Mouse (Mus musculus): ENCODE data around the gene Ttc12. TPM values are rescaled to one million over a fixed set of nuclear protein-coding genes. Genes with fewer than 3 reads are reported as not detected.

Gene Ttc12
- total and polyA plus RNA-seq, 3 experiments: 0.44 to 0.67 (median 0.59) TPM

DNA sequence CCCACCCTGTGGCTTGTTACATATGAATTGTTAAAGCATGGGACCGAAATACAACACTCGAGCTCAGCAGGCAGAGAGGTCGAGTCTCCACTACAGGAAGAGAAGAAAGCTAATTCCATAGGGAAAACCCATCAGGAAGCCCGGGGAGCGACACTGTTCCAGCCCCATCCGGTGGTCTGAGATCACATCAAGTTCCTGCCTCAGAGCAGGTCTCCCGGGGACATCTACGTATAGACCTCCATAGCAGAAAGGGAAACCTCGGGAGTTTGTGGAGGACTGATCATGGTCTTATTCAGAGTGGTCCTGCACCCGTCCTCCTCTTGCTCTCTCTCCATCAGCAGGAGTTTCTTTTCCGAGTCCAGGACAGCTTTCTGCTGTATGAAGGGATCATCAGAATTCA is 13.9 kb downstream of the Ttc12 start:
- Histone ChIP-seq H3K79me2 (replicated peaks; ENCODE audit: control insufficient read depth, extremely low read depth, insufficient read depth, poor library complexity, severe bottlenecking) (no peaks in the 10 kb centered on the region), H3K9me3 (replicated peaks; ENCODE audit: low read length) (peaks cover under 1% of the 10 kb centered on the region), H3K36me3 (replicated peaks in 1 of 2; ENCODE audit: control insufficient read depth in 1 of 2, insufficient read depth in 1 of 2, low read length in 1 of 2) (no peaks in the 10 kb centered on the region), H3K4me1 (ENCODE audit: control insufficient read depth in 1 of 2, insufficient read depth in 2 of 2) (no peaks in the 10 kb centered on the region), H3K27me3 (replicated peaks) (no peaks in the 10 kb centered on the region), H3K4me2 (ENCODE audit: insufficient read depth, low read depth, poor library complexity, severe bottlenecking) (no peak overlapping the region), H3K9ac (ENCODE audit: insufficient read depth, low read depth) (no peak overlapping the region), H3K4me3 (replicated peaks in 1 of 3; ENCODE audit: low read depth in 2 of 3, low read length in 2 of 3, poor library complexity in 1 of 3) (no peak overlapping the region), H3K27ac (ENCODE audit: insufficient read depth, low read depth) (no peak overlapping the region)
- TF ChIP-seq ETS1 (conservative IDR thresholded peaks at IDR 0.05; ENCODE audit: low read depth, low read length) (no peak), MAZ (IDR thresholded peaks at IDR 0.05; ENCODE audit: low read depth, low read length) (no peak), CTCF (conservative IDR thresholded peaks at IDR 0.05 in 1 of 2, IDR thresholded peaks at IDR 0.05 in 1 of 2; ENCODE audit: low read depth in 2 of 2, low read length in 2 of 2) (no peak), ZC3H11A (IDR thresholded peaks at IDR 0.05; ENCODE audit: low read depth, low read length) (no peak), ELF1 (IDR thresholded peaks at IDR 0.05; ENCODE audit: low read depth, low read length) (no peak), BHLHE40 (IDR thresholded peaks at IDR 0.05; ENCODE audit: low read depth, low read length) (no peak), IRF4 (IDR thresholded peaks at IDR 0.05; ENCODE audit: low read depth, low read length) (no peak), ZNF384 (IDR thresholded peaks at IDR 0.05; ENCODE audit: low read depth, low read length) (no peak), MAFK (IDR thresholded peaks at IDR 0.05; ENCODE audit: insufficient replicate concordance, low read length) (no peak), POLR2A (IDR thresholded peaks at IDR 0.05; ENCODE audit: low read depth, low read length) (no peak), USF1 (IDR thresholded peaks at IDR 0.05; ENCODE audit: low read depth, low read length) (no peak), HCFC1 (IDR thresholded peaks at IDR 0.05; ENCODE audit: low read depth, low read length) (no peak), UBTF (IDR thresholded peaks at IDR 0.05; ENCODE audit: low read depth, low read length) (no peak), ZKSCAN1 (IDR thresholded peaks at IDR 0.05; ENCODE audit: borderline replicate concordance, low read depth, low read length) (no peak), NELFE (IDR thresholded peaks at IDR 0.05; ENCODE audit: low read depth, low read length) (no peak), EP300 (IDR thresholded peaks at IDR 0.05; ENCODE audit: low read length) (no peak), NRF1 (IDR thresholded peaks at IDR 0.05; ENCODE audit: low read depth, low read length) (no peak)
- DNase-seq (ENCODE audit: extremely low read depth): no peak
- dilution Hi-C loops (cut with MboI; ENCODE audit: extremely low pct_ligation_motif_present, extremely low pct_unique_long_range_greater_than_20kb, low sequenced_read_pairs): no loop called here
- in situ Hi-C loops (cut with MboI; ENCODE audit: low pct_ligation_motif_present, low pct_unique_long_range_greater_than_20kb, low sequenced_read_pairs): no loop called here

DNA sequence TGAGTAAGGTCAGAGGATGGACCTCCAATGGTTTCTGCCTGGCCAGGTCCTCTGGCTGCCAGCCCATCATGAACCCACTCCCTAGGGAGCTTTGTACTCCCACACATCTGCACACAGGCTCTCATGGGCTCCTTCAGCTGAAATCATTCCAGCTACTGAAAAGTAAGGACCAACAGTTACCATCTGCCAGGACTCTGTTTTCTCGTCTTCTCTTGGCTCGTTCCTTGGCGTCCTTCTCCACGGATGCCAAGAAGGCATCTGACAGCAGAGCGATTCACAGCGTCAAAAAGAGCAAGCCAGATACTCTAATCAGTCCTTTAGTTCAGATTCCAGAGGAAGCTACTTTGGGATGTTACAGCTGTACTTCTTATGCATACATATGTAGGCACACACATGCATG is 15.1 kb downstream of the Ttc12 start:
- H3K9ac ChIP-seq (ENCODE audit: insufficient read depth, low read depth): no peak overlapping the region
- no peaks in the 10 kb centered on the region for H3K36me3 ChIP-seq (replicated peaks in 1 of 2; ENCODE audit: control insufficient read depth in 1 of 2, insufficient read depth in 1 of 2, low read length in 1 of 2)
- H3K79me2 ChIP-seq (replicated peaks; ENCODE audit: control insufficient read depth, extremely low read depth, insufficient read depth, poor library complexity, severe bottlenecking): no peaks in the 10 kb centered on the region
- H3K27me3 ChIP-seq (replicated peaks): no peaks in the 10 kb centered on the region
- no peak for DNase-seq (ENCODE audit: extremely low read depth)
- H3K4me1 ChIP-seq (ENCODE audit: control insufficient read depth in 1 of 2, insufficient read depth in 2 of 2): no peaks in the 10 kb centered on the region
- H3K4me2 ChIP-seq (ENCODE audit: insufficient read depth, low read depth, poor library complexity, severe bottlenecking): no peak overlapping the region
- dilution Hi-C loops (cut with MboI; ENCODE audit: extremely low pct_ligation_motif_present, extremely low pct_unique_long_range_greater_than_20kb, low sequenced_read_pairs) (no loop called here), in situ Hi-C loops (cut with MboI; ENCODE audit: low pct_ligation_motif_present, low pct_unique_long_range_greater_than_20kb, low sequenced_read_pairs) (no loop called here)
- no peak overlapping the region for H3K4me3 ChIP-seq (replicated peaks in 1 of 3; ENCODE audit: low read depth in 2 of 3, low read length in 2 of 3, poor library complexity in 1 of 3)
- no peak overlapping the region for H3K27ac ChIP-seq (ENCODE audit: insufficient read depth, low read depth)
- TF ChIP-seq BHLHE40 (IDR thresholded peaks at IDR 0.05; ENCODE audit: low read depth, low read length) (no peak), MAX (IDR thresholded peaks at IDR 0.05; ENCODE audit: low read length) (no peak)
- H3K9me3 ChIP-seq (replicated peaks; ENCODE audit: low read length): no peaks in the 10 kb centered on the region
